28 mouse cellular contexts compared by ENCODE assay signal in the genomic region with DNA sequence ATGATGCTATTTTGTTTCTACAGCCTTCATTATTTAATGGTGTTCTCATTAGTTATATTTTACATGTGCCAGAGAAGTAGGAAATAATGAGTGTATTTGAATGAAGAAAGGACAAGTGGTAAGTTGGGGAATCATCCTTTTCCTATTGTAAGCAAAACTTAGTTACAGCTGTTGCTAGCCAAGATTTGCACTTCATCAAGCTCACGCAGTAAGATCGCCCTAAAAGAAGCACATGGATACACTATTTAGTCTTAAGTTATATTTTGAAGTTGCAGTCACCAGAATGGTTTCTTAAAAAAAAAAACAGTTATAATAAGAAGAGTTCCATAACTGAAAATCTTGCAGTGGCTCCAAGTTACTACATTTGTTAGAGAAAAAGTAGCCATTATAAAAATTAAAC.
"Had no signal": no experiment of that assay in that cellular context is flagged by ENCODE, and none has a peak within 500 bp of the region (broad histone marks: within the 10 kb centered on the region; RNA-seq: fewer than 3 reads in every experiment).

No protein-coding gene starts in this region.

- H3K27ac ChIP-seq: embryonic facial prominence, embryonic 10.5 days; embryonic facial prominence, embryonic 12.5 days; embryonic facial prominence, embryonic 13.5 days; embryonic facial prominence, embryonic 15.5 days; forebrain, embryonic 10.5 days; forebrain, embryonic 12.5 days; forebrain, embryonic 13.5 days; forebrain, embryonic 15.5 days; gastrocnemius, adult 2 months had no signal

- H3K9me3 ChIP-seq: embryonic facial prominence, embryonic 10.5 days; embryonic facial prominence, embryonic 12.5 days; embryonic facial prominence, embryonic 13.5 days; embryonic facial prominence, embryonic 15.5 days; forebrain, embryonic 10.5 days; forebrain, embryonic 12.5 days; forebrain, embryonic 13.5 days; forebrain, embryonic 15.5 days had no signal

- ATAC-seq: forebrain, embryonic 13.5 days; forebrain, embryonic 14.5 days; forebrain, embryonic 15.5 days; forebrain, embryonic 16.5 days; forebrain, postnatal 0 days had no signal

- H3K27me3 ChIP-seq: embryonic facial prominence, embryonic 13.5 days; embryonic facial prominence, embryonic 15.5 days; forebrain, embryonic 12.5 days; forebrain, embryonic 13.5 days; forebrain, embryonic 15.5 days had no signal

- H3K36me3 ChIP-seq: embryonic facial prominence, embryonic 10.5 days; embryonic facial prominence, embryonic 12.5 days; embryonic facial prominence, embryonic 13.5 days; embryonic facial prominence, embryonic 15.5 days; forebrain, embryonic 10.5 days; forebrain, embryonic 12.5 days; forebrain, embryonic 15.5 days had no signal

- H3K4me2 ChIP-seq: embryonic facial prominence, embryonic 12.5 days; embryonic facial prominence, embryonic 13.5 days; embryonic facial prominence, embryonic 15.5 days; forebrain, embryonic 12.5 days; forebrain, embryonic 13.5 days; forebrain, embryonic 15.5 days had no signal

- H3K9ac ChIP-seq: embryonic facial prominence, embryonic 12.5 days; embryonic facial prominence, embryonic 13.5 days; embryonic facial prominence, embryonic 15.5 days; forebrain, embryonic 12.5 days; forebrain, embryonic 13.5 days; forebrain, embryonic 15.5 days; forebrain, postnatal 0 days had no signal

- H3K4me1 ChIP-seq: embryonic facial prominence, embryonic 12.5 days; embryonic facial prominence, embryonic 15.5 days; forebrain, embryonic 10.5 days; forebrain, embryonic 12.5 days; forebrain, embryonic 13.5 days; forebrain, embryonic 15.5 days had no signal

- DNase-seq: cerebellum, adult 18-20 months; cerebellum, adult 2 months; cerebellum, adult 8-10 months; cerebellum, adult 9-10 months; cerebellum, adult 9-11 months; cerebellum, postnatal 10 days; cerebellum, postnatal 14 days; cerebellum, postnatal 25 days; cerebellum, postnatal 36 days; embryo, embryonic 11 days; forebrain, postnatal 0 days; gastrocnemius, adult 2 months; gastrocnemius, postnatal 10 days; gastrocnemius, postnatal 14 days; gastrocnemius, postnatal 25 days; gastrocnemius, postnatal 36 days; heart, adult 11 months had no signal

- H3K4me3 ChIP-seq: embryonic facial prominence, embryonic 10.5 days; embryonic facial prominence, embryonic 12.5 days; embryonic facial prominence, embryonic 13.5 days; embryonic facial prominence, embryonic 15.5 days; erythroblast, embryonic 14.5 days; forebrain, embryonic 10.5 days; forebrain, embryonic 12.5 days; forebrain, embryonic 13.5 days; forebrain, embryonic 15.5 days; gastrocnemius, adult 2 months had no signal
